Mouse (Mus musculus): ENCODE results near the gene Slc35a2. TPM values are rescaled to one million over a fixed set of nuclear protein-coding genes. Genes with fewer than 3 reads are reported as not detected.

The Slc35a2 gene
- 10 to 100 TPM; 46.7 to 47.4 TPM for total RNA-seq (2021)
- long read RNA-seq, transcript Slc35a2-202 (4 exons, 3,094 nt) = minor isoform, 5 of 36 reads
- long read RNA-seq, transcript Slc35a2-203 (5 exons, 1,527 nt) = major isoform, 18 of 36 reads
- long read RNA-seq, partial matches to known transcripts = 1 of 36 reads
- long read RNA-seq, other reads (novel, unspliced or antisense) = 8 of 36 reads

GRCm38 (mm10) chrX:7883841-7884567 lies at the start of gene Slc35a2:
Slc35a2 (plus strand) TSS chrX:7884028.
- peak; percentile 64 to 74 for DNase-seq (ENCODE audit: low spot score in 2 of 2)

GRCm38 (mm10) chrX:7837146-7837545 lies 46.7 kb upstream of the Slc35a2 start:
- DNase-seq (ENCODE audit: low spot score in 2 of 2) = no peak

GRCm38 (mm10) chrX:7840842-7841162 lies 43.0 kb upstream of the Slc35a2 start:
- no peak for DNase-seq (ENCODE audit: low spot score in 2 of 2)

GRCm38 (mm10) chrX:7841163-7842162 lies 42.4 kb upstream of the Slc35a2 start, which contains the start of gene Otud5:
Otud5 (plus strand) TSS chrX:7841364.
- peak; percentile 86 to 91 for DNase-seq (ENCODE audit: low spot score in 2 of 2)

GRCm38 (mm10) chrX:7842318-7842717 lies 41.5 kb upstream of the Slc35a2 start:
- peak; percentile 22 for DNase-seq (ENCODE audit: low spot score in 2 of 2)

- DNase-seq (ENCODE audit: low spot score in 2 of 2) = peak; percentile 12 to 18
Measured at GRCm38 (mm10) chrX:7847845-7848244, 36.0 kb upstream of the Slc35a2 start.

GRCm38 (mm10) chrX:7854578-7854977 lies 29.2 kb upstream of the Slc35a2 start:
- peak; percentile 28 to 53 for DNase-seq (ENCODE audit: low spot score in 2 of 2)

- no peak for DNase-seq (ENCODE audit: low spot score in 2 of 2)
Measured at GRCm38 (mm10) chrX:7859191-7859753, 24.6 kb upstream of the Slc35a2 start.

- DNase-seq (ENCODE audit: low spot score in 2 of 2) = no peak
Measured at GRCm38 (mm10) chrX:7863181-7863580, 20.6 kb upstream of the Slc35a2 start.

GRCm38 (mm10) chrX:7864551-7864950 lies 19.3 kb upstream of the Slc35a2 start:
- DNase-seq (ENCODE audit: low spot score in 2 of 2) = no peak

GRCm38 (mm10) chrX:7865343-7865742 lies 18.5 kb upstream of the Slc35a2 start:
- DNase-seq (ENCODE audit: low spot score in 2 of 2) = no peak

- no peak for DNase-seq (ENCODE audit: low spot score in 2 of 2)
Measured at GRCm38 (mm10) chrX:7865786-7866185, 18.0 kb upstream of the Slc35a2 start.

GRCm38 (mm10) chrX:7867141-7867540 lies 16.7 kb upstream of the Slc35a2 start:
- no peak for DNase-seq (ENCODE audit: low spot score in 2 of 2)

GRCm38 (mm10) chrX:7868506-7868905 lies 15.3 kb upstream of the Slc35a2 start:
- DNase-seq (ENCODE audit: low spot score in 2 of 2) = no peak

GRCm38 (mm10) chrX:7869826-7870225 lies 14.0 kb upstream of the Slc35a2 start:
- DNase-seq (ENCODE audit: low spot score in 2 of 2) = no peak

- peak; percentile 72 to 78 for DNase-seq (ENCODE audit: low spot score in 2 of 2)
Measured at GRCm38 (mm10) chrX:7878007-7878419, 5.8 kb upstream of the Slc35a2 start, which contains the start of gene Pim2. Pim2 (plus strand) TSS chrX:7878262.

- peak in 1 of 2 experiments; percentile 36 for DNase-seq (ENCODE audit: low spot score in 2 of 2)
Measured at GRCm38 (mm10) chrX:7878495-7878894, 5.3 kb upstream of the Slc35a2 start.

GRCm38 (mm10) chrX:7879819-7880218 lies 4.0 kb upstream of the Slc35a2 start:
- DNase-seq (ENCODE audit: low spot score in 2 of 2) = peak; percentile 51 to 66

- no peak for DNase-seq (ENCODE audit: low spot score in 2 of 2)
Measured at GRCm38 (mm10) chrX:7898211-7898610, 14.4 kb downstream of the Slc35a2 start.

GRCm38 (mm10) chrX:7898880-7899874 lies 15.3 kb downstream of the Slc35a2 start, which contains the start of the genes Pqbp1 and Timm17b:
Pqbp1 (minus strand) TSS chrX:7899269.
Timm17b (plus strand) TSS chrX:7899357.
- peak; percentile 72 to 81 for DNase-seq (ENCODE audit: low spot score in 2 of 2)
